Mouse (Mus musculus) myocyte (in vitro differentiated cells): ENCODE data around the gene Setd3.

Experiments
- CEBPB ChIP-seq: IDR thresholded peaks from 2 replicates; pipeline ENCODE4 v1.6.1; 2011; ENCODE audit warnings: mild to moderate bottlenecking, moderate library complexity; ENCODE audit not compliant: poor library complexity, insufficient read depth, severe bottlenecking
- E2F4 ChIP-seq: IDR thresholded peaks from one replicate; pipeline ENCODE4 v1.6.1; 2011; ENCODE audit warnings: mild to moderate bottlenecking, control low read depth, moderate library complexity; ENCODE audit not compliant: insufficient read depth
- MAX ChIP-seq: IDR thresholded peaks from one replicate; pipeline ENCODE4 v1.6.1; 2011; ENCODE audit warnings: low read depth, mild to moderate bottlenecking, control low read depth
- MYOD1 ChIP-seq, 3 experiments: IDR thresholded peaks; one replicate each; pipeline ENCODE4 v1.6.1; 2011; ENCODE audit warnings: control low read depth in 2 of 3, low read depth in 2 of 3, mild to moderate bottlenecking in 2 of 3, moderate library complexity in 1 of 3; ENCODE audit not compliant: insufficient read length in 2 of 3, control insufficient read depth in 1 of 3
- MYOG ChIP-seq, 3 experiments: IDR thresholded peaks; one replicate each; pipeline ENCODE4 v1.6.1; 2011; ENCODE audit warnings: control low read depth in 2 of 3, low read depth in 2 of 3, mild to moderate bottlenecking in 2 of 3; ENCODE audit not compliant: insufficient read length in 2 of 3, control insufficient read depth in 1 of 3, insufficient read depth in 1 of 3
- POLR2A ChIP-seq: IDR thresholded peaks from one replicate; pipeline ENCODE4 v1.6.1; 2011; ENCODE audit warnings: low read depth, mild to moderate bottlenecking, control low read depth, moderate library complexity; ENCODE audit not compliant: insufficient read length
- POLR2AphosphoS2 ChIP-seq: IDR thresholded peaks from one replicate; pipeline ENCODE4 v1.6.1; 2011; ENCODE audit warnings: low read depth, control low read depth; ENCODE audit not compliant: insufficient read length
- REST ChIP-seq: IDR thresholded peaks from one replicate; pipeline ENCODE4 v1.6.1; 2011; ENCODE audit warnings: mild to moderate bottlenecking, control low read depth, moderate library complexity; ENCODE audit not compliant: insufficient read depth, insufficient read length
- SRF ChIP-seq: IDR thresholded peaks from one replicate; pipeline ENCODE4 v1.6.1; 2011; ENCODE audit warnings: low read depth; ENCODE audit not compliant: control insufficient read depth, insufficient read length
- TCF12 ChIP-seq: IDR thresholded peaks from one replicate; pipeline ENCODE4 v1.6.1; 2011; ENCODE audit warnings: mild to moderate bottlenecking, control low read depth; ENCODE audit not compliant: poor library complexity, insufficient read depth, severe bottlenecking
- TCF3 ChIP-seq: IDR thresholded peaks from one replicate; pipeline ENCODE4 v1.6.1; 2011; ENCODE audit warnings: low read depth, control low read depth; ENCODE audit not compliant: insufficient read length
- USF1 ChIP-seq: IDR thresholded peaks from one replicate; pipeline ENCODE4 v1.6.1; 2011; ENCODE audit warnings: low read depth, mild to moderate bottlenecking, control low read depth, moderate library complexity

GRCm38 (mm10) chr12:108163706-108164105 is 15.4 kb downstream of the Setd3 start:
- TF ChIP-seq TCF3 (no peak), POLR2A (no peak), USF1 (no peak), REST (no peak), POLR2AphosphoS2 (no peak), MYOG (IDR thresholded peaks at IDR 0.05; ENCODE audit: control insufficient read depth in 1 of 3, insufficient read depth in 1 of 3, insufficient read length in 2 of 3, low read depth in 2 of 3) (no peak), TCF12 (no peak), MAX (no peak), E2F4 (no peak), SRF (no peak), MYOD1 (IDR thresholded peaks at IDR 0.05; ENCODE audit: control insufficient read depth in 1 of 3, insufficient read length in 2 of 3, low read depth in 2 of 3) (no peak), CEBPB (no peak)
